ENCODE assay signal across 8 mouse cellular contexts in genomic region chr4:126104261-126105075, GRCm38 (mm10). TPM values are rescaled to one million over a fixed set of nuclear protein-coding genes. Genes with fewer than 3 reads are reported as not detected.
A peak's percentile ranks its signal among the peaks of the same experiment; 100 is the strongest.
DNase-seq lines count a peak whose midpoint lies in the region; ATAC-seq and TF ChIP-seq lines count a peak whose summit lies in the region.

No protein-coding gene starts in this region.

- in situ Hi-C loops in ES-E14 (cut with MboI; ENCODE audit: low sequenced_read_pairs in 2 of 2, unreplicated experiment in 2 of 2) = no loop called here

- intact Hi-C loops in gastrocnemius, postnatal 36 days (cut with DNase I) = no loop called here
- intact Hi-C loops in heart, postnatal 10 days (cut with DNase I) = no loop called here
- intact Hi-C loops in left cerebral cortex, adult 2 months (cut with DNase I) = loop anchor here (5.0 kb wide), 1 partner anchor 148 kb away; no protein-coding TSS in a partner anchor

- TF ChIP-seq EP300 in stomach, postnatal 0 days (optimal IDR thresholded peaks at IDR 0.05) = no peak

- peak overlapping the region; percentile 20; the same call in 1 of the 2 replicates for H3K27ac ChIP-seq in ES-E14 (ENCODE audit: insufficient read depth, low read depth, low read length, poor library complexity, severe bottlenecking)
- H3K27ac ChIP-seq in left cerebral cortex, adult 2 months = peak overlapping the region; percentile 95
- H3K27ac ChIP-seq in midbrain, embryonic 10.5 days (replicated peaks) = peak overlapping the region; percentile 89
- peak overlapping the region; percentile 95 for H3K27ac ChIP-seq in stomach, postnatal 0 days (replicated peaks)

- peak overlapping the region; percentile 90 for H3K4me2 ChIP-seq in stomach, postnatal 0 days (replicated peaks; ENCODE audit: low read depth)

- TF ChIP-seq CTCF in left cerebral cortex, adult 2 months (IDR thresholded peaks at IDR 0.05) = no peak
- no peak for TF ChIP-seq CTCF in stomach, postnatal 0 days (IDR thresholded peaks at IDR 0.05; ENCODE audit: low read depth)

- ATAC-seq in stomach, postnatal 0 days (ENCODE audit: low FRiP score, low TSS enrichment) = peak; percentile 3; the same call in 1 of the 2 replicates

- peak overlapping the region; percentile 84 to 94 for H3K4me3 ChIP-seq in ES-E14 (ENCODE audit: insufficient read depth in 1 of 2, low read depth in 1 of 2, low read length in 2 of 2, poor library complexity in 1 of 2, severe bottlenecking in 1 of 2)
- peak overlapping the region; percentile 99 for H3K4me3 ChIP-seq in left cerebral cortex, adult 2 months
- H3K4me3 ChIP-seq in midbrain, embryonic 10.5 days = peak overlapping the region; percentile 98
- peak overlapping the region; percentile 97 for H3K4me3 ChIP-seq in stomach, postnatal 0 days (ENCODE audit: low read depth, low read length)

- H3K27me3 ChIP-seq in midbrain, embryonic 10.5 days (ENCODE audit: low read depth, poor library complexity, severe bottlenecking) = no peaks in the 10 kb centered on the region
- no peaks in the 10 kb centered on the region for H3K27me3 ChIP-seq in stomach, postnatal 0 days (ENCODE audit: control insufficient read depth, insufficient read depth, low read length)

- H3K36me3 ChIP-seq in ES-E14 (ENCODE audit: control insufficient read depth, insufficient read depth, low read length, poor library complexity, severe bottlenecking) = peaks cover 2% of the 10 kb centered on the region; the same call in 1 of the 2 replicates
- peaks cover 10% of the 10 kb centered on the region; the same call in 1 of the 2 replicates for H3K36me3 ChIP-seq in midbrain, embryonic 10.5 days
- H3K36me3 ChIP-seq in stomach, postnatal 0 days (ENCODE audit: control insufficient read depth, insufficient read depth, low read length) = no peaks in the 10 kb centered on the region

- WGBS in midbrain, embryonic 10.5 days = 3% methylated on average over 34 of the region's 34 CpGs
- WGBS in stomach, postnatal 0 days = 2% methylated on average over 34 of the region's 34 CpGs

- peaks cover 16 to 20% of the 10 kb centered on the region in 2 experiments; a peak in 3 of 4 replicates for H3K4me1 ChIP-seq in ES-E14 (ENCODE audit: control insufficient read depth in 2 of 2, insufficient read depth in 2 of 2, low read length in 2 of 2, poor library complexity in 1 of 2)
- H3K4me1 ChIP-seq in midbrain, embryonic 10.5 days = peaks cover 64% of the 10 kb centered on the region
- H3K4me1 ChIP-seq in stomach, postnatal 0 days (replicated peaks; ENCODE audit: control insufficient read depth, insufficient read depth) = peaks cover 9% of the 10 kb centered on the region

- DNase-seq in gastrocnemius, postnatal 10 days = peak; percentile 39
- no peak for DNase-seq in gastrocnemius, postnatal 36 days
- DNase-seq in ES-E14 (ENCODE audit: low read depth, low spot score) = no peak
- DNase-seq in cerebellum, postnatal 25 days = peak; percentile 74 to 78
- DNase-seq in heart, postnatal 10 days = peak; percentile 42 to 54
- DNase-seq in left cerebral cortex, adult 2 months (ENCODE audit: extremely low spot score in 1 of 2, low spot score in 2 of 2) = peak; percentile 35 to 37
- DNase-seq in midbrain, embryonic 10.5 days (ENCODE audit: low spot score) = no peak
- peak; percentile 68 for DNase-seq in stomach, postnatal 0 days (ENCODE audit: low spot score)

- H3K9me3 ChIP-seq in ES-E14 (ENCODE audit: control insufficient read depth, insufficient read depth, low read depth, low read length) = no peaks in the 10 kb centered on the region
- no peaks in the 10 kb centered on the region for H3K9me3 ChIP-seq in midbrain, embryonic 10.5 days (replicated peaks)
- H3K9me3 ChIP-seq in stomach, postnatal 0 days (ENCODE audit: control insufficient read depth, low read length) = no peaks in the 10 kb centered on the region

- H3K9ac ChIP-seq in ES-E14 (ENCODE audit: insufficient read depth, low read depth, low read length, poor library complexity, severe bottlenecking) = peak overlapping the region; percentile 76
- peak overlapping the region; percentile 95 for H3K9ac ChIP-seq in stomach, postnatal 0 days (ENCODE audit: low read length)

TF ChIP-seq in ES-E14, 5 proteins besides CTCF, POLR2A, EP300 and RAD21:
- TF ChIP-seq ZC3H11A (IDR thresholded peaks at IDR 0.05; ENCODE audit: borderline replicate concordance, low read depth, low read length) = no peak
- TF ChIP-seq HCFC1 (IDR thresholded peaks at IDR 0.05; ENCODE audit: borderline replicate concordance, insufficient read depth, low read length) = no peak
- TF ChIP-seq MAFK (IDR thresholded peaks at IDR 0.05; ENCODE audit: insufficient read depth, low read depth, low read length) = no peak
- TF ChIP-seq CHD2 (IDR thresholded peaks at IDR 0.05; ENCODE audit: low read depth, low read length) = no peak
- no peak for TF ChIP-seq ZNF384 (IDR thresholded peaks at IDR 0.05; ENCODE audit: low read depth, low read length)
TF ChIP-seq in ES-E14: peak in this region for 0.

RNA-seq across cellular contexts. Expression of gene Stk40, which starts 0.7 kb away (rescaled TPM):
- 10 to 100 TPM; 28.8 to 39.5 TPM for total RNA-seq in gastrocnemius, postnatal 10 days (2021)
- 10 to 100 TPM; 74.6 to 80.1 TPM for total RNA-seq in gastrocnemius, postnatal 36 days (2021)
- 20.1 and 20.2 TPM in 2 replicates for total RNA-seq in ES-E14 (2012; rRNA removed)
- 10 to 100 TPM; 22.8 to 32.7 TPM for total RNA-seq in heart, postnatal 10 days (2021)
- total RNA-seq in left cerebral cortex, adult 2 months (2021) = 10 to 100 TPM; 39.8 to 56.4 TPM
- polyA plus RNA-seq in midbrain, embryonic 10.5 days (2016; fragmentation: Nextera tagmentation; extraction: Ambion mirVana) = 45.0 and 48.9 TPM in 2 replicates
- 17.3 and 20.2 TPM in 2 replicates for polyA plus RNA-seq in stomach, postnatal 0 days (2015; fragmentation: Nextera tagmentation; extraction: Ambion mirVana)

RNA-seq across cellular contexts. Expression of gene Lsm10, which starts 8.0 kb away (rescaled TPM):
- 10 to 100 TPM in 1 of 2 experiments, 1 to 10 TPM in 1; 8.0 to 10.8 TPM for total RNA-seq in gastrocnemius, postnatal 10 days (2021)
- total RNA-seq in gastrocnemius, postnatal 36 days (2021) = 1 to 10 TPM; 5.8 to 7.6 TPM
- total RNA-seq in ES-E14 (2012; rRNA removed) = 15.0 and 21.8 TPM in 2 replicates
- 10 to 100 TPM; 11.0 to 14.3 TPM for total RNA-seq in heart, postnatal 10 days (2021)
- 10 to 100 TPM; 11.3 to 14.4 TPM for total RNA-seq in left cerebral cortex, adult 2 months (2021)
- polyA plus RNA-seq in midbrain, embryonic 10.5 days (2016; fragmentation: Nextera tagmentation; extraction: Ambion mirVana) = 48.6 and 49.1 TPM in 2 replicates
- polyA plus RNA-seq in stomach, postnatal 0 days (2015; fragmentation: Nextera tagmentation; extraction: Ambion mirVana) = 41.8 and 46.5 TPM in 2 replicates

RNA-seq across cellular contexts. Expression of gene Eva1b, which starts 43.1 kb away (rescaled TPM):
- total RNA-seq in gastrocnemius, postnatal 10 days (2021) = 10 to 100 TPM; 20.0 to 25.5 TPM
- 1 to 10 TPM; 5.5 to 6.8 TPM for total RNA-seq in gastrocnemius, postnatal 36 days (2021)
- total RNA-seq in ES-E14 (2012; rRNA removed) = 44.2 and 48.7 TPM in 2 replicates
- total RNA-seq in heart, postnatal 10 days (2021) = 10 to 100 TPM; 36.3 to 37.0 TPM
- 1 to 10 TPM; 3.1 to 3.8 TPM for total RNA-seq in left cerebral cortex, adult 2 months (2021)
- 22.1 and 25.0 TPM in 2 replicates for polyA plus RNA-seq in midbrain, embryonic 10.5 days (2016; fragmentation: Nextera tagmentation; extraction: Ambion mirVana)
- polyA plus RNA-seq in stomach, postnatal 0 days (2015; fragmentation: Nextera tagmentation; extraction: Ambion mirVana) = 39.7 and 39.9 TPM in 2 replicates

RNA-seq across cellular contexts. Expression of gene Oscp1, which starts 46.1 kb away (rescaled TPM):
- 1 to 10 TPM; 2.9 to 3.5 TPM for total RNA-seq in gastrocnemius, postnatal 10 days (2021)
- 1 to 10 TPM; 1.2 to 2.5 TPM for total RNA-seq in gastrocnemius, postnatal 36 days (2021)
- 5.9 and 7.2 TPM in 2 replicates for total RNA-seq in ES-E14 (2012; rRNA removed)
- total RNA-seq in heart, postnatal 10 days (2021) = 1 to 10 TPM; 3.5 to 4.1 TPM
- 10 to 100 TPM; 49.2 to 57.1 TPM for total RNA-seq in left cerebral cortex, adult 2 months (2021)
- 33.2 and 34.7 TPM in 2 replicates for polyA plus RNA-seq in midbrain, embryonic 10.5 days (2016; fragmentation: Nextera tagmentation; extraction: Ambion mirVana)
- polyA plus RNA-seq in stomach, postnatal 0 days (2015; fragmentation: Nextera tagmentation; extraction: Ambion mirVana) = 3.6 and 5.1 TPM in 2 replicates

RNA-seq across cellular contexts. Expression of gene Mrps15, which starts 57.7 kb away (rescaled TPM):
- total RNA-seq in gastrocnemius, postnatal 10 days (2021) = 10 to 100 TPM; 59.0 to 61.2 TPM
- 10 to 100 TPM; 69.8 to 74.3 TPM for total RNA-seq in gastrocnemius, postnatal 36 days (2021)
- 57.6 and 61.1 TPM in 2 replicates for total RNA-seq in ES-E14 (2012; rRNA removed)
- total RNA-seq in heart, postnatal 10 days (2021) = 10 to 100 TPM; 64.2 to 64.3 TPM
- 10 to 100 TPM; 44.6 to 49.0 TPM for total RNA-seq in left cerebral cortex, adult 2 months (2021)
- 138 and 153 TPM in 2 replicates for polyA plus RNA-seq in midbrain, embryonic 10.5 days (2016; fragmentation: Nextera tagmentation; extraction: Ambion mirVana)
- polyA plus RNA-seq in stomach, postnatal 0 days (2015; fragmentation: Nextera tagmentation; extraction: Ambion mirVana) = 81.9 and 90.0 TPM in 2 replicates

Comparison
In these comparisons a context has a peak if more than half of its experiments do, and no peak if none do; other contexts are left out.
1. DNase-seq: peak in gastrocnemius, postnatal 10 days (single experiment), cerebellum, postnatal 25 days (2 of 2), heart, postnatal 10 days (2 of 2), left cerebral cortex, adult 2 months (2 of 2) and stomach, postnatal 0 days (single experiment); none in gastrocnemius, postnatal 36 days (0 of 2), ES-E14 (single experiment) and midbrain, embryonic 10.5 days (single experiment).
2. H3K27ac ChIP-seq: peak in every context shown above with its lines; median percentile 95 in left cerebral cortex, adult 2 months; 95 in stomach, postnatal 0 days; 89 in midbrain, embryonic 10.5 days; 20 in ES-E14.
3. Peak in every context shown above with its lines, with median percentiles within 50 percentile points of each other: H3K4me3 ChIP-seq.